Mouse (Mus musculus): ENCODE results near the gene Tob2.

The Tob2 gene

DNA sequence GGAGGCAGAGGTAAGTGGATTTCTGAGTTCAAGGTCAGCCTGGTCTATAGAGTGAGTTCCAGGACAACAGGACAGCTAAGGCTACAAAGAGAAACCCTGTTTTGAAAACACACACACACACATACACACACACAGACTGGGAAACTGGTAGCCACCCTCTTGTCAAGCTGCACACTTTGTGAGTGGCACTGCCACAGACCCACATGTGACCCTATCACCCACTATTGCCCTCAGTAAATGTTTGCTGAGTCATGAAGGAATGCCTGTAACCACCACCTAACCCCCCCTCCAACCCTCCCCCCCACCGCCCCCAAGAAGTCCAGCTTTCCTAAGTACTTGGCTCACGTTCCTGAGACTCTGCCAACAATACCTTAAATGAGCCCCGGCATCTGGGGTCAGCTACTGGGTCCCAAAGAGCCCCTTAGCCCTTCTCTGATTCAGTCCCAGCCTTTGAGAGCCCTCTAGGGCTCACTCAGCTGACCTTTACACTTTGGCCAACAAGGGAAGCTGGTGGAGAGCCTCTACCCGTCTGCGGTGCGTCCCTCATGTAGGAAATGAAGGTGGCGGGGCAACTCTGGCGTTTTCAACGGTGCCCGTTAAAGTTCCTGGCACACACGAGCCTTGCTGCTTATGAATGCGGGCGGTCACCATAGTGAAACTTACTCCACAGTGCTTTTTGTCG lies 19.9 kb downstream of the Tob2 start:
- DNase-seq (ENCODE audit: low spot score) = no peak

DNA sequence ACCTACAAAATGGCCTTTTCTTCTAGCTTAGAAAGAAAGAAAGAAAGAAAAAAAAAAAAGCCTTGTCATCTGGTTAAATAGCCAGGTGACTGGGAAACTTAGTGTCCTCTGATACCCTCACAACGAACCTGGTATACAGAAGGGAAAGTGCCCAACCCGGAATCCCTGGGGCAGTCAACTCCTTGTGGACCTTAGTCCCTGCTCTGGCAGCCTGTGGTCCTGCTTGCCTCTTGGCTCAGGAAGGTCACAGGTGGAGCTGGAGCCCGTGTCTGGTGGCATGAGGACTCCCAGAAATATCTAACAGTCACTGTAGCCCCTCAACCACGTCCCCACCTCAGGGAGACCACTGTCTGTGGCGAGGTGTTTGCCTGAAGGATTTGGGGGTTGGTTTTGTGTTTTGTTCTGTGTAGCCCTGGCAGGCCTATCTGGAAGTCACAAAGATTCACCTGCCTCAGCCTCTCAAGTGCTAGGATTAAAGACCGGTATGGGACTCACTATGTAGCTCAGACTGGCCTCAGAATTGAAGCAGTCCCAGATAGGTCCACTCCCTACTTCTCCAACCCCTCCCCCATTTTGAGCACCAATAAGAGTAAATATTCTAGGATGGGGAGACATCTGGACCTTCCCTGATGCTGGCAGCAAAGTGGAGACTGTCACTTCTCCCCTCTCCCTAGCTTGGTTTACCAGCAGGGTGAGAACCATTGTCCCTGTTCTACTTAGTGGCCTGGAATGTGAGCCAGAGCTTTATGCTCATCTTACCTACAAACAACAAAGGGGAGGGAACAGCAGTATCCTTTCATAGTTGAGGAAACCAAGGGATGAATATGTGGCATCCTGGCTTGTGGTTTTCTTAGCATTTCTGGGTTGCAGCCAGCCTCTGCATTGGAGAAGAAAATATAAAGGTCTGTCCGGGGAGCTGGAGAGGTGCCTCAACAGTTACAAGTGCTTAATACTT lies 21.4 kb downstream of the Tob2 start:
- no peak for DNase-seq (ENCODE audit: low spot score)

DNA sequence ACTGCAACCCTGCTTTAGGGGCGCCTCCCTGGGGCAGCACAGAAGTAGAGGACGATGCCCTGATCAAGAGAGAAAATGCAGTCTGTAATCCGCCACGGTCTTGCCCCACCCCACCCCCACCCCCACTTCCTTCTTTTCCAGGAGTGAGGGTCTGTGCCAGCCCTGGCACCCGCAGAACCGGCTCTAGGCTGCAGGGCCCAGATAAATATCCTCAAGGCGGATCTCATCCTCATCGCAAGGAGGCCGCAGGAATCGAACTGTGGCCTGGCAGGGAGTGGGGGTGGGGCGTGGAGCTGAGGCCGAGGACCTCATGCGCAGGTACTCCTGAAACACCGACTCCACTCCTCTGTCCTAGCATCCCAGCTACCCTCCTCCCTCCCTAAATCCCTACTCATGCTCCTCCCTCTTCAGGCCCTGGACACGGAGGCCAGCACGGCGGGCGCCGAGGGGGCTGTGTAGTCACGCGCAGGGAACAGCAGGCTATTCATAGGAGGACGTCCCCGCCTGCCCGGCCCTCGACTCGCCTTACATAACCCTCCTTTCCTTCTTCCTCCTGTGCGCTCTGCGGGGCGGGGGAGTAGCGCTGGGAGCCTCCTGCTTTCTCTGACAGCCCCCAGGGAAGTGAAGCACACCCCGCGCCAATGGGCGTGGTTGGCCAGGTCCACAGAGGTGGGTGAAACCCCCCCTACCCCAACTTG lies 22.3 kb downstream of the Tob2 start:
- peak; percentile 83 for DNase-seq (ENCODE audit: low spot score)

DNA sequence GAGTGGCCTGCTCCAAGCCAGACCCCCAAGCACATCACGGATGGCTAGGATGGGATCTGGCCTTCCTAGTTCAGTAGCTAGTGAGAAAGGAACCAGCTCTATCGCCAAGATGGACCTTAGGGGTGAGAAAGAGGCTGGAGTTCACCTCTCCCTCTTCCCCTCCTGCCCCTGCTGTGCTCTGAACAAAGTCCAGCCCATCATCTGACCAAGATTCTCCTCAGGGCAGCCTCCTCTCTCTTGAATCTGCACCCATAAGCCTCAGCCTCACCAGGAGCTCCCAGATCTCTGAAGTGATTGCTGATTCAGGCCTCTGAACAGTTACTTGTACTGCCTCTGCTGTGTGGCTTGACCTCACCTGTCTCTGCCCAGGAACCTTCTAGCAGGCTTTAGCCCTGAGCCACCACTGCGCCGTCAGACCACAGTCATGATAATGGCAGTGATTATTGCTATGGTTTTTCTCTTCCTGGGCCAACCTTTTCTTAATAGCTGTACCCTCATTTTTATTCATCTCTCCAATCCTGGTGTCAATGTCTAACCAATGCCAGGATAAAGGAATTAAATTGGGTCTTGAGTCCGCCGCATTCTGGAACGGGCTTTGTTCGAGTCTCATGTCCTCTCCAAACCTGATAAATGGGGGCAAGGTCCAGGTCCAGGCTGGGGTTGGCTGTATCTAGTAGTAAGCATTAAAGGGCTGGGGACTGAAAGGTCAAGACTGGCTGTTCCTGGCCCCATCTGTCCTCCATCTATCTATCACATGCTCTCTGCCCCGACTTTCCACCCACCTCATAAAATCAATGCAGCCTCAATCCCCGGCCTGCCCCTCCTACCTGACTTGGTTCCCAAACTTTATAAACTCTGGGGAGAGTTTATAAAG lies 23.4 kb downstream of the Tob2 start:
- DNase-seq (ENCODE audit: low spot score) = no peak

DNA sequence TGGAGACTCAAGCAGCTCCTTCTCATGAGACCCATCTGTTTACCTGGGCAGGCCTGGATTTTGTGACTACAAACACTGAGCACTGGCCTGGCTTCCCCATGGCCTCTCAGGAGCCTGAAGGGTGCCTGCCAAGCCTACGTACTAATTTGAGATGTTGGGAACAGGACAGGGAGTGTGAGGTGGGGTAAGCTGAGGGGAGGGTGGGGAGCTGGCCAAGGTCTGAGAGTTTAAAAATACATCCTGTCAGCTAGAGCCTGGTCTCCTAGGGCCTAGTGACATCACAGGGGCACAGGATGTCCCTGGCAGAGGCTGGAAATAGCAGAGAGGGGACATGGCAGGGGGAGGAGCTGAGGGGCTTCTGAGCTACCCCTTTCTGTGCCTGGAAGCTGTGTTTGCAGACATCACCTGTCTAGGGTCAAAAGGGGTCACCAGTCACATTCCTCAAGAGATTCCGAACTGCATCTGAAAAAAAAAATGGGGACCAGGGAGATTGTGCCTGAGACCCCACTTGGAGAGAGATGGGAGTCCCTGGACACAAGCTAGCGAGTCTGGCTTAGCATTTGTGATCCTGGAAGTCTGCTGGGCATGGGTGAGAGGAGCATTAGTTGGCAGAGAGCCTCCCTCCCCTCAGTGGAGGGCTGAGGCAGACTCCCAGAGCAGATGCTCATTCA lies 24.3 kb downstream of the Tob2 start:
- DNase-seq (ENCODE audit: low spot score) = no peak

DNA sequence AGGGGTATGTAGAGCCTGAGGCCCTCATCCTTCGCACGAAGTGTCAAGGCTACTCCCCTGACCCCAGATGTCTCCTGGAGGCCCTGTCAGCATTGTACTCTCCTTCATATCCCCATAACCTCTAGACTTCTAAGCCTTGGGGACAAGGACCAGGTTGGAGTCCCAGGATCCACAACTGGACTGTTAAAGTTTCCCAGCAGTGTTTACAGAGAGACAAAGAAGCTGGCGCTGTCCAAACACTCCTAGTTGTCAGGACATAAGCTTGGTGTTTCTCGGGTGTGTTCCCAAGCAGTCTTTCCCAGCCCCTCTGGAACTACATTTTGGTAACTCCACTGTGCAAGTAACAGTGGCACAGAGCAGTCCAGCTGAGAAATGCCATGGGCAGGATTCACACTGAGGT lies 25.1 kb downstream of the Tob2 start:
- no peak for DNase-seq (ENCODE audit: low spot score)

DNA sequence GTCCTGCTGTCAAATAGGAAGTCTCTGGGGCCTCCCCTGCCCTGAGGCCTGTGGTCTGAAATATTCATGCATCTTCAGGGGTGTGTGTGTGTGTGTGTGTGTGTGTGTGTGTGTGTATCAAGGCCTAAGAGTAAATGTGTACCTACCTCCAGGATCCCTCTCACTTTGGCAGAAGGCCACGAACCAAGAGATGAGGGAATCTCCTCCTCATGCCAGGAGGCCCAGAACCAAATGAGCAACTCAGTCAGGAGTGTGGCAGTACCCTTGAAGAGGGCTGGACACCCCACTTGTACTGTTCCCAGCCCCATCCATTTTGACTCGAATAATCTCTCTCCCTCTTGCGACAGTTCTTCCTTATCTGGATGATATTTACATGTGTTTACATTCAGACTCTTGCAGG lies 26.4 kb downstream of the Tob2 start:
- no peak for DNase-seq (ENCODE audit: low spot score)

DNA sequence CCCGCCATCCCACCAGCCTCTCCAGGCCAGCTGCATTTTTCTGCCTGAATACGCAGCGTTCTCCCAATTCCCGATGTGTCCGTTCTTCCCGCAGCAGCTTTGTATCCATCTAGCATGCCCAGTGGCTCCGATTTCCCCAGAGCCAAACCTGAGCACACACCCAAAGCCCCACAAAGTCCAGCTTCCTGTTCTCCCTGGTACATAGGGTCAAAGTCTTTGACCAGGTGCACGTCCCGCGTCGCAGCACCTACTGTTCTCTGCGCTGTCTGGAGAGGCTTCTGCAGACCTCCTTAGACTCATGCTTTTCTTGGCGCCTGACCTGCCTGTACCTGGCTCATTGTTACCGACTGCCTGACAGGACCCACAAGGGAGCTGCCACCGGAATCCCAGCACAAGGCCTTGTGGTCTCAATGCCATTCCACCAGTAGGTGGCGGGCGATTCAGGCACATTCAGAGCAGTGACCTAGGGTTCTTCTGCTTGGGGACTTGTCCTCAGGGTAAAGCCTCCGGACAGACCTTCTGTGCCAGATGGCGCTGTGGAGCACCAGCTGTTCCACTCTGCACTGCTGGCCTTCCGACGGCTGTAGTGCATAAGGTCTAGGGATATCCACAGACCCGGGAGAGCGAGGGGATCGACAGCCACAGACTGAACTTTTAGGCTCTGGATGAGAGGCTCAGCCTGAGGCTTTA lies 27.3 kb downstream of the Tob2 start:
- peak; percentile 85 for DNase-seq (ENCODE audit: low spot score)

DNA sequence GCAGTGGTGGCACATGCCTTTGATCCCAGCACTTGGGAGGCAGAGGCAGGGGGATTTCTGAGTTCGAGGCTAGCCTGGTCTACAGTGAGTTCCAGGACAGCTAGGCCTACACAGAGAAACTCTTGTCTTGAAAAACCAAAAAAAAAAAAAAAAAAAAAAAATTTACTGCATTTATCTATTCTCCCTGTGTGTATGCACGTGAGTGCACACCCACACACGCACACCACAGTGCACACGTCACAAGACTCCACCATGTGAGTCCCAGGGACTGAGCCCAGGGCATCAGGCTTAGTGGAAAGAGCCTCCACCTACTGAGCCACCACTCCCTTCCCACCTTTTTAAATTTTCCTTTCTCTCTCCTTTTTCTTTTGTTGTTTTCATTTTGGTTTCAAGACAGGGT lies 28.1 kb downstream of the Tob2 start:
- DNase-seq (ENCODE audit: low spot score) = no peak

DNA sequence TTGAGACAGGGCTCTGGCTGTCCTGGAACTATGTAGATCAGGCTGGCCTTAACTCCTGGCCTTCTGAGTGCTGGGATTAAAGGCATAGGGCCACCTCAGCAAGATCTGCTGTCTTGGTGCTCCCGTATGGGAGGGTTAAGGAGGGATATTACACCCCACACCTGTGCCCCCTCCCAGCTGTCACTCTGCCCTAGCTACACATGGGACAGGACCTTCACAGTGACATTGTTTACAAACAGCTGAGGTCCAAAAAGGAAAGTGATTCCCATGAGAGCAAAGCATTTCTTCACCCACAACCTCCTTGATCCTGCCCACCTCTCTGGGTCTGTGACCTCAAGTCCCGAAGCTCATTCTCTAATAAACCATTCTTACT lies 29.4 kb downstream of the Tob2 start:
- no peak for DNase-seq (ENCODE audit: low spot score)

DNA sequence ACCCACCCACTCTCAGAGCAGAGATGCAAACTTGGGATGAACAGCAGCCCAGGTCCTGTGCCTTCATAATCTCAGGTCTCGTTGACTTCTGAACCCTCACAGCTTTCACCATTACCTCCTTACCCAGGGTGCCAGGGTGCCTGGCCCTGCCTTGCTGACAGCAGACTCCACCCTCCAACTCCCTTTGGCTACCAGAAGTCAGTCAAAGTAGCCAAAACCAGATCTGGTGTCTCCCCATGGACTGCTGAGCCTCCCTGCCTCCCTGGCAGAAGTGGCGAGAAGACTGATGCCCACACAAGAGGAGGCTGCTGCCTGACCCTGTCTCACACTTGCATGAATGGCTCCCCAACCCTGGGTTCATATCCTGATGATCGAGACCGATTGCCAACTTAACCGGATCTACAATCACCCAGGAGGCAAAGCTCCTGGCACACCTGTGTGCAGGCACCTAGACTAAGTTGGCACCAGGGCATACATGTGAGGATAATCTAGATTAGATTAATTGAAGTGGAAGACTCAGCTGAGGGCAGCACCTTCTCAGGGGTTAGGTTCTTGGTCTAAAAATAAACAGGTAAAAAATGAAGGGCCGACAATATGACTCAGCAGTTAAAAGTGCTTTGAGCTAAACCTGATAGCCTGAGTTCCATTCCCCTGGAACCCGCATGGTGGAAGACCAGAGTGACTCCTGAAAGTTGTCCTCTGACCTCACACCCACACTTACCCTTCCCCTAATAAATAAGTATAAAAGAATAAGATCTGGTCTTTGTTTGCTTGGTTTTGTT lies 30.0 kb downstream of the Tob2 start:
- DNase-seq (ENCODE audit: low spot score) = no peak

DNA sequence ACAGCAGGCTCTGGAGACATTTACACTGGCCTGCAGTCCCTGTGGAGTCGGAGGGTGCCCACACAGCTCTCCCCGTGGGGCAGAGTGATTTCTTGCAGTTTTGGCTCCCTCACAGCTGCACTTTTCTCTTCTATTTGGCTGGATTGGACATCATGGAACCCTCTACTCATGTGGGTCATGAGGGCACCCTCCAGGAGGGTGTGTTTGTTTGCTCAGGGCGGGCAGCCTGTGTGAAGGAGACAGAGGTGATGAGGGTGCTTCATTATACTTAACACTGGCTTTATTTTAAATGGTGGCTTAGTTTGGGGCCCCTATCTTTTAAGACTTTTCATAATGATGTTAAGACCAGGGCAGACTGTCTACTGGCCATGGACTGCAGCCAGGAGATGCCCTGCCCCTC lies 33.8 kb downstream of the Tob2 start:
- no peak for DNase-seq (ENCODE audit: low spot score)

DNA sequence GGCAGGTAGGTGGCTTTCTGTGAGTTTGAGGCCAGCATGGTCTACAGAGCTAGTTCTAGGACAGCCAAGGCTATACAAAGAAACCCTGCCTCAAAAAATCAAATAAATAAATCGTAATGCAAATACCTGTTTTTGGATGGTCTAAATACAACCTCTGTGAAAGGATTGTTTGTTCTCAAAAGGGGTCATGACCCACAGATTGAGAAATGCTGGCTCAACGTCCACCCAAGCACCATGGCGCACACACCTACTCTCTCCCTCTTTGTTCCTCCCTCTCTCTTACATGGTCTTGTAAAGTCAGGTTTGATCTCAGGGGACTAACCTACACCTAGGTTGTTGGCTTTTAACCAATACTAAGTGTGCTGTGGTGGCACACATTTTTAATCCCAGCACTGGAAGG lies 36.0 kb downstream of the Tob2 start:
- no peak for DNase-seq (ENCODE audit: low spot score)

DNA sequence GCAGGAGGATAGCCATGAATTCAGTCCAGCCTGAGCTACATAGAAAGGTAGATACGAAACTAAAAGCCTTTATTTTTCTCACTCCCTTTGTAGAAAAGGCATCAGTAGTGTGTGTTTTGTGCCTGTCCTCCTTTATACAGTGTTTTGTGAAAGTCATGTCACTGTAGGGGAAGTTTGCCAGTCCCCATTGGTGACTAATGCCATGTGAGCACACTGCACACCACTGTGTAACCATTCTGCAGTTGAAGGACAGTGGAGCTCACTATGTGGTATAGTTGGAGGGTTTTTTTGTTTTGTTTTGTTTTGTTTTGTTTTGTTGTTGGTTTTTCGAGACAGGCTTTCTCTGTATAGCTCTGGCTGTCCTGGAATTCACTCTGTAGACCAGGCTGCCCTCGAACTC lies 40.2 kb downstream of the Tob2 start:
- no peak for DNase-seq (ENCODE audit: low spot score)

DNA sequence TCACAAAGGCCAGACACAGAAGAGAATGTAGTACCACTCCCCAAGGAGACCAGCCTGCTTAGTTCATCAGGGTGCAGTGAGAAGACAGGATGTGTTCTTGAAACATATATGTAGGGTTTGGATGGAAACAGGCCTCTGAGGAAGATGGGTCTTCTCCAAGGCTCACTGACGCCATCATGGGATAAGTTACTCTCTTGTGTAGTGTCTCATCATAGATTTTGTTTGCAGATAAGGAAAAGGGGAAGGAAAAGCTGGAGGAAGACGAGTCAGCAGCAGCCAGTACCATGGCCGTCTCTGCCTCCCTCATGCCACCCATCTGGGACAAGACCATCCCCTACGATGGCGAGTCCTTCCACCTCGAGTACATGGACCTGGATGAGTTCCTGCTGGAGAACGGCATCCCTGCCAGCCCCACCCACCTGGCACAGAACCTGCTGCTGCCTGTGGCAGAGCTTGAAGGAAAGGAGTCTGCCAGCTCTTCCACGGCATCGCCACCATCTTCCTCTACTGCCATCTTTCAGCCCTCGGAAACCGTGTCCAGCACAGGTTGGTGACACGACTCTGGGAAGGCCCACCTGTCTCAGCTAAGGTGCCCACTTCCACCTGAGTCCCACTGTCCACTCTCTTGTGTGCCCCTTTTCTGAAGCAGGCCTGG lies 43.8 kb downstream of the Tob2 start:
- no peak for DNase-seq (ENCODE audit: low spot score)

DNA sequence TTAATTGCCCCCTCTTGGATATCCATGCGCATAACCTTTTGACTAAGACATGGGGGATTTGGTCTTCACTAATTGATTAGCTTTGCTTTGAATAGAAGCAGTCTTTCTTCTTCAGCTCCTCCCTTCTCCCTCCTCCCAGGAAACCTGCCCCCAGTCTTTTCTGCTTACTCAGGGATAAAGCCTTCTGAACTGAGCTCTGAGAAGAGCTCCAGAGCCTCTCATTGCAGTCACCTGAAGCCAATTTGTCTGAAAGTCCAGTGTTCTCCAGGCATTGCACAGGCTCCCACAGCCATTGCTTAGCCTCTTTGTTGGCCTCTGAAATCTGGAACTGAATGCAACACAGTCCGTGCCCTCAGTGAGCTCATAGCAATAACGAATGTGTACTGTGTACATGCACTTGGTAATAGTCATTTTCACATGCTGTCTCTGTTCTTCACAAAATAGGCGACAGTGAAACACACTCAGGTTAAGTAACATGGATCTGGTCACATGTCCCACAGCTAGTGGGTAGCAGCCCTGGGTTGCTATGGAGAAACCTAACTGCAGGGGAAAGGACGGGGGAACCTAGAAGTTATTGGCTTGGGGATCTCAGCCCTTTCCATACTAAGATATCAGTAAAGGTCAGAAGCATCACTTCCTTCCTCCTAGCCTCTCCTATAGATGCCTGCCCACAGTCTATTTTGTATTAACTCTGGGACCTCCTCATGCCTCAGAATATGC lies 44.5 kb downstream of the Tob2 start:
- DNase-seq (ENCODE audit: low spot score) = no peak

DNA sequence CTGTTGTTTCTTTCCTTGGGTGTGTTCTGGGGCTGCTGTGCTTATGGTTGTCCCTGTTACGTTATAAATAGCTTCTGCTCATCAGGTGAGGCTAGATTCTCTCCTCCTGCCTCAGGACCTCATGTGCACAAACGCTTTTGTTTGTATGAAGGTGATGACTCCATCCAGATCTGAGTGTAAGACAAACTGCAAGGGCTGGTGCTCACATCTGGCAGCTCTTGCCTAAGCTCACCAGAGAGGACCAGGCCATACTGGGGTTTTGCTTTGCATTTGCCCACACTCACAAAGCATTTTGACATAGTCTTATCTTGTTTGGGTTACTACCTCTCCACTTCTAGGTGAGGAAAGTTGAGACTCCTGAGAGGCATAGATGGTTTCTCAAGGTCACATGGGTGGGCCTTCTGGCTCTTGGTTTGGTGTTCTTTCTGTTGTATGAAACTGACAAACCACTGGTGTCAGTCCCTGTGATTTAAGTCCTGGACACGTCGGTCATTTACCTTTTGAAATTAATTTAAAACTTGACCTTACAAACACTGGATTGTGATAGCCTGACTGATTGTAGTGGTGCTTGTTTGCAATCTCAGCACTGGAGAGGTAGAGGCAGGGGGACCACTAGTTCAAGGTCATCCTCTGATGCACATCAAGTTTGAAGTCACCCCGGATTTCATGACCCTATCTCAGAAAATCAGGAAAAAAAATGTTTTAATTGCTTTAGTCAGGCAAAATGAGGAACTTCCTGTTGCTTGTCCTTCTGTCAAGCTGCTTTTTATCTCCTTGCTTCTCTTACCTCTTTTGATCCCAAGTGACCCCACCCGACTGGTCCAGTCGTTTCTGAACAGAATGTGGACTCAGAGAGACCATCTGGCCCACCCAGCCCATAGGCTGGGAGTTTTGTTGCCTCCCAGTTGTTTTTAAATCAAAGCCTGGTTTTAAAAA lies 45.6 kb downstream of the Tob2 start:
- DNase-seq (ENCODE audit: low spot score) = no peak

DNA sequence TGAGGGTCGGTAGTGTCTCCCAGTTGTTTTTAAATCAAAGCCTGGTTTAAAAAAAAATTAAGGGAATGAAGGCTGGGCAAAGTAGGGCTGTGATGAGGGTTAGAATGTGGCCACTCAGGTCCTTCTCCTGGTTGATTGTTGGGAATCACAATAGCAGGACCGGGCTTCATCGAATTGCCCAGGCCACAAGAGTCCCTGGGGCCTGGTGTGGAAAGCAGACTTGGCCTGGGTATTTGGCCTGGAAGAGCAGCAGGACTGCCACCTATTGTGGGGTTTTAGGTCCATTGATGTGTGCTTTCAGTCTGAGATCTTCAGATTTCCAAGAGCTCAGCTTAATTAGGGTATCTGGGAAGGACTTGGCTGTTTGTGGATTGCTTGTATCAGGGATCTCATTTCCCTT lies 46.3 kb downstream of the Tob2 start:
- no peak for DNase-seq (ENCODE audit: low spot score)
